Mouse (Mus musculus): ENCODE results near the gene Spata31d1b. TPM values are rescaled to one million over a fixed set of nuclear protein-coding genes. Genes with fewer than 3 reads are reported as not detected.
"Not testable (repeated sequence)": the region's sequence is repeated elsewhere in the genome, so short reads cannot be mapped to it uniquely, and the experiment has no call there.

The Spata31d1b gene
- not detected for total RNA-seq (2018; cell fraction: chromatin; rRNA removed)
- under 1 TPM in 6 of 26 experiments, not detected in 20; 0.03 to 0.06 (median 0.04) TPM for total RNA-seq (2018; cell fraction: cytosol; rRNA removed)
- total RNA-seq (2018; cell fraction: nucleus; rRNA removed) = under 1 TPM in 5 of 26 experiments, not detected in 21; 0.11 to 0.50 (median 0.19) TPM
- not detected in 3 replicates for polyA plus RNA-seq (2018)

- H3K79me2 ChIP-seq (ENCODE audit: inconsistent target); H3K4me3 ChIP-seq (ENCODE audit: inconsistent target); H3K36me3 ChIP-seq (ENCODE audit: inconsistent target); H3K27ac ChIP-seq: not testable (repeated sequence)
- WGBS (ENCODE audit: missing documents) = 77% methylated on average over 3 of the region's 3 CpGs
These were observed at the start of gene Spata31d1b for GRCm38 (mm10) chr13:59711984-59712383. Gene Spata31d1b, plus strand, starts transcription at chr13:59712284.

- H3K36me3 ChIP-seq (ENCODE audit: inconsistent target) = no peaks in the 10 kb centered on the region
- H3K79me2 ChIP-seq (ENCODE audit: inconsistent target) = no peaks in the 10 kb centered on the region
- WGBS (ENCODE audit: missing documents) = 96% methylated on average over 17 of the region's 19 CpGs
- no peak overlapping the region for H3K4me3 ChIP-seq (ENCODE audit: inconsistent target)
- no peak overlapping the region for H3K27ac ChIP-seq
These were observed 48.0 kb upstream of the Spata31d1b start for GRCm38 (mm10) chr13:59663939-59664712.

- Histone ChIP-seq H3K79me2 (ENCODE audit: inconsistent target) (no peaks in the 10 kb centered on the region), H3K27ac (no peak overlapping the region), H3K4me3 (ENCODE audit: inconsistent target) (no peak overlapping the region), H3K36me3 (ENCODE audit: inconsistent target) (no peaks in the 10 kb centered on the region)
- 65% methylated on average over 5 of the region's 5 CpGs for WGBS (ENCODE audit: missing documents)
These were observed 44.3 kb upstream of the Spata31d1b start for GRCm38 (mm10) chr13:59667763-59668162.

DNA sequence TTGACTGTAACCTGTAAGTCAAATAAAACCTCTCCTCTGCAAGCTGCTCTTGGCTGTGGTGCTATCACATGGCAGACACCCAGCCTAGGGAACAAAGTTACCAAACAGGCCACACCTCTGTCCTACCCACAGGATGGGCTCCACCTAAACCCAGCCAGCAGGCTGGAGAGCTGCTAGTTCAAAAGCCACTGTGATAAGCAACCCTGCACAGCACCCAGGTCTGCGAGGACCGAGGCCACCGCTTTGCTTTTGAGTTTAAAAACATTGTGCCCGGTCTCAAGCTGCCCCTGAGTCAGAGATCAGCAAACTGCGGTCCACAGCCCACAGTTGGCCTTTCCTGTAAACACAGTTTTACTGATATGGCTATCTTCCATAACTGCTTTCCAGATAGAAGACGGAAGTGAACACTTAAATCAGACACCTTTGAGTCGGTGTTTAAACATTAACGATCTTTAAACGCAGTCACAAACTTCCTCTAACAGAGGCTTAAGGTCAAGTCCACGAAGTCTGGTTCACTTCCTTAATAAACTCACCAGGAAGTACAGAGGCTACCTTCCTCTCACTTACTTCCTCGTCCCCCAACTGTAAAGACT, 43.5 kb upstream of the Spata31d1b start:
- Histone ChIP-seq H3K4me3 (ENCODE audit: inconsistent target) (no peak overlapping the region), H3K36me3 (ENCODE audit: inconsistent target) (no peaks in the 10 kb centered on the region), H3K27ac (peak overlapping the region; percentile 69), H3K79me2 (ENCODE audit: inconsistent target) (no peaks in the 10 kb centered on the region)
- 2% methylated on average over 11 of the region's 11 CpGs for WGBS (ENCODE audit: missing documents)

DNA sequence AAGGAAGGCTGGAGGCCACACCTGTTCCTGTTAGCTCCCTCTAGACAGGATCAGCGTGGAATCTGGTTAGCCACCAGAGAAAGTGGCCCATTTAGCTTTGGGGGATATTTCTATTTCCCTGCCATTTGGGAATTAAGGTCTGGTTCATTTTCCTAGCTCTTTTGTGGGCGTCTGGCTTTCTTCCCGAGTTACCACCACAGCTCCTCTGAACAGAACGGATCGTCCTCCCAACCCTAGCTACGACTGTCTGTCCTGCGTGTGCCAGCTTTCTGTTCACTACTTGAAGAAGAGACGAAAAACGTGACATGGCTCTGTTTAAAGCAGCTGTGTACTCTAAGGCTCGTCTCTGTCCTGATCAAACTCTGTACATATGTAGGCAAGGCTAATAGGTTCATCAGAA, 42.1 kb upstream of the Spata31d1b start:
- H3K4me3 ChIP-seq (ENCODE audit: inconsistent target) = no peak overlapping the region
- no peak overlapping the region for H3K27ac ChIP-seq
- H3K79me2 ChIP-seq (ENCODE audit: inconsistent target) = no peaks in the 10 kb centered on the region
- H3K36me3 ChIP-seq (ENCODE audit: inconsistent target) = no peaks in the 10 kb centered on the region
- 98% methylated on average over 10 of the region's 10 CpGs for WGBS (ENCODE audit: missing documents)

- no peak overlapping the region for H3K27ac ChIP-seq
- H3K36me3 ChIP-seq (ENCODE audit: inconsistent target) = no peaks in the 10 kb centered on the region
- no peaks in the 10 kb centered on the region for H3K79me2 ChIP-seq (ENCODE audit: inconsistent target)
- 82% methylated on average over 2 of the region's 2 CpGs for WGBS (ENCODE audit: missing documents)
- no peak overlapping the region for H3K4me3 ChIP-seq (ENCODE audit: inconsistent target)
These were observed 40.6 kb upstream of the Spata31d1b start for GRCm38 (mm10) chr13:59671521-59671920.

GRCm38 (mm10) chr13:59672248-59672647, 39.8 kb upstream of the Spata31d1b start:
- Histone ChIP-seq H3K4me3 (ENCODE audit: inconsistent target) (no peak overlapping the region), H3K27ac (no peak overlapping the region)
- 42% methylated on average over 6 of the region's 6 CpGs for WGBS (ENCODE audit: missing documents)

GRCm38 (mm10) chr13:59673597-59673996, 38.5 kb upstream of the Spata31d1b start:
- 94% methylated on average over 6 of the region's 7 CpGs for WGBS (ENCODE audit: missing documents)
- no peak overlapping the region for H3K4me3 ChIP-seq (ENCODE audit: inconsistent target)
- H3K27ac ChIP-seq = no peak overlapping the region
- no peaks in the 10 kb centered on the region for H3K36me3 ChIP-seq (ENCODE audit: inconsistent target)
- no peaks in the 10 kb centered on the region for H3K79me2 ChIP-seq (ENCODE audit: inconsistent target)

More at GRCm38 (mm10) chr13:59672248-59672647, 39.8 kb upstream of the Spata31d1b start:
- H3K79me2 ChIP-seq (ENCODE audit: inconsistent target) = no peaks in the 10 kb centered on the region
- no peaks in the 10 kb centered on the region for H3K36me3 ChIP-seq (ENCODE audit: inconsistent target)

GRCm38 (mm10) chr13:59674215-59674614, 37.9 kb upstream of the Spata31d1b start:
- H3K27ac ChIP-seq = no peak overlapping the region
- H3K36me3 ChIP-seq (ENCODE audit: inconsistent target) = no peaks in the 10 kb centered on the region
- H3K4me3 ChIP-seq (ENCODE audit: inconsistent target) = no peak overlapping the region
- no peaks in the 10 kb centered on the region for H3K79me2 ChIP-seq (ENCODE audit: inconsistent target)
- WGBS (ENCODE audit: missing documents) = 81% methylated on average over 3 of the region's 3 CpGs

DNA sequence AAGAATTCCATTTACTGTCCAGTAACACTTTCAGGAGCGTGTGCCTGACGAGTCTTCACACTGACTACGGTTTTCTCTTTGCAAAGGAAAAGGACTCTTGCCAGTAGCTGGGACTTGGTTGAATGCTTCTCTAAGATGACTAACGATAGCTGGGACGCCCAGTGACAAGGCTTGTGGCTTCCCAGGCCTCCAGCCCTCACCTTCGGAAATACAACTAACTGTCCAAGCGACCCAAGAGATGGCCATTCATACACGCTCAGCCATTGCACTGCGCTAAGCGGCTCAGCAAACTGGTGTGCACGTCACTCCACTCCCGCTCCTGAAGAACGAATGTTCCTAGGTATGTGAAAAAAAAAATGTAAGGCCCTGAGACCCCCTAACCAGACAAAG, 37.3 kb upstream of the Spata31d1b start:
- H3K4me3 ChIP-seq (ENCODE audit: inconsistent target) = peak overlapping the region; percentile 45
- no peaks in the 10 kb centered on the region for H3K79me2 ChIP-seq (ENCODE audit: inconsistent target)
- H3K27ac ChIP-seq = no peak overlapping the region
- 10% methylated on average over 13 of the region's 13 CpGs for WGBS (ENCODE audit: missing documents)
- H3K36me3 ChIP-seq (ENCODE audit: inconsistent target) = no peaks in the 10 kb centered on the region

GRCm38 (mm10) chr13:59675151-59676011, 36.7 kb upstream of the Spata31d1b start, which contains the start of gene Golm1:
Gene Golm1, minus strand, starts transcription at chr13:59675811.
- no peaks in the 10 kb centered on the region for H3K79me2 ChIP-seq (ENCODE audit: inconsistent target)
- no peaks in the 10 kb centered on the region for H3K36me3 ChIP-seq (ENCODE audit: inconsistent target)
- WGBS (ENCODE audit: missing documents) = under 1% methylated on average over 61 of the region's 61 CpGs
- no peak within 1 kb of the TSS for H3K27ac ChIP-seq
- peak within 1 kb of the TSS; percentile 45 for H3K4me3 ChIP-seq (ENCODE audit: inconsistent target)

DNA sequence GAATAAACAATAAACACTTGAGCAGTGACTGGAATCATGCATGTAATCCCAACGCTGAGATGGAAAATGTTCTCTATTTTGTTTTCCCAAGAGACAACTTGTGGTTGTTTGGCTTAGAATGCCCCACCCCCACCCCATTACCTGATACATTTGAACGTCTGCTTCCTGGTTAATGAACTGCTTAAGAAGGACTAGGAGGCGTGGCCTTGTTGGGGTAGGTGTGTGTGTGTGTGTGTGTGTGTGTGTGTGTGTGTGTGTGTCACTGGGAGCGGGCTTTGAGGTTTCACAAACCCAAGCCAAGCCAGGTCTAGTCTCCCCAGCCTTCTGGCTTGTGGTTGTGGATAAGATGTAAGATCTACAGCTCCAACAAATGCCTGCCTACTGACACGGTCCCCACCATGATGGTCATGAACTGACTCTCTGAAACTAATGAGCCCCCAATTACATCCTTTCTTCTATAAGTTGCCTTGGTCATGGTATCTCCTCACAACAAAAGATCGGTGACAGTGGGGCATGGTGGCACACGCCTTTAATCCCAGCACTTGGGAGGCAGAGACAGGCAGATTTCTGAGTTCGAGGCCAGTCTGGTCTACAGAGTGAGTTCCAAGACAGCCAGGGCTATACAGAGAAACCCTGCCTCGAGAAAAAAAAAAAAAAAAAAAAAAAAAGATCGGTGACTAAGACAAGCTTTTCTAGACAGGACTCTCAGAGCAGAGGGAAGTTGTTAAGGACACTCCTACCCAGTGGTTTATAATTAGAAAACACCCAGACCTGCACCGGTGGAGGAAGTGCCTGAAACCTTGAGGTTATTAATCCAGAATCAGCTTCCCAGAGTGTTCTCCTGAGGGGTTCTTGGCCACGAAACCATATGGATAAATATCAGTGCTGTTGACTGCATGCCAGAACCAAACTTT, 35.5 kb upstream of the Spata31d1b start:
- H3K79me2 ChIP-seq (ENCODE audit: inconsistent target) = no peaks in the 10 kb centered on the region
- no peak overlapping the region for H3K27ac ChIP-seq
- no peaks in the 10 kb centered on the region for H3K36me3 ChIP-seq (ENCODE audit: inconsistent target)
- WGBS (ENCODE audit: missing documents) = 48% methylated on average over 10 of the region's 12 CpGs
- H3K4me3 ChIP-seq (ENCODE audit: inconsistent target) = no peak overlapping the region

DNA sequence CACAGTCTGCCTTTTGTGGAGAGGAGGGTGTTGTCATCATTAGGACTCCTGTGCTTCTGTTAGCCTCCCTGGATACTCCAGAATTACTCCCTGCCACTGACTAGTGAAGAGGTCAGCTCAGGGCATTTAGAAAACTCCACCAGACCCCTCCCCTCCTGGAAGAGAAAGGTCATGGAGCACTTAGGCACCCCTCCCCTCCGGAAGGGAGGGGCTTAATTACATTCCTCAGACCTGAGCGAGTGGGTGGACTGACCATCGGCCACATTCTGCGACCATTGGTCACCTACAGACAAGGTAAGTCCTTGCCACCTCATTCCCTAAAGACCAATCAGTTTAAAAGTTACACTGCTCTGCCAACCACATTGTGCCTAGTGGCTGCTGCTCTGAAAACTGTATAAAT, 32.8 kb upstream of the Spata31d1b start:
- 70% methylated on average over 4 of the region's 4 CpGs for WGBS (ENCODE audit: missing documents)
- Histone ChIP-seq H3K4me3 (ENCODE audit: inconsistent target) (no peak overlapping the region), H3K27ac (no peak overlapping the region), H3K36me3 (ENCODE audit: inconsistent target) (no peaks in the 10 kb centered on the region), H3K79me2 (ENCODE audit: inconsistent target) (no peaks in the 10 kb centered on the region)

- Histone ChIP-seq H3K36me3 (ENCODE audit: inconsistent target) (no peaks in the 10 kb centered on the region), H3K4me3 (ENCODE audit: inconsistent target) (no peak overlapping the region), H3K79me2 (ENCODE audit: inconsistent target) (no peaks in the 10 kb centered on the region), H3K27ac (no peak overlapping the region)
- 58% methylated on average over 4 of the region's 4 CpGs for whole genome bisulfite sequencing (ENCODE audit: missing documents)
These were observed 32.2 kb upstream of the Spata31d1b start for GRCm38 (mm10) chr13:59679908-59680307.

Data from macrophage (primary cell).